Mouse (Mus musculus) cerebellum, adult 18-20 months (tissue): ENCODE data around the gene Rpa1.
A peak's percentile ranks its signal among the peaks of the same experiment; 100 is the strongest.
"Not testable (repeated sequence)": the region's sequence is repeated elsewhere in the genome, so short reads cannot be mapped to it uniquely, and the experiment has no call there.

Experiments
- DNase-seq, 2 experiments: peaks; one replicate each; pipeline ENCODE4 v3.0.0; 2021

The Rpa1 gene

GRCm38 (mm10) chr11:75319246-75319645 is 28.9 kb downstream of the Rpa1 start:
- no peak for DNase-seq

GRCm38 (mm10) chr11:75318351-75319221 is 29.5 kb downstream of the Rpa1 start:
- no peak for DNase-seq

GRCm38 (mm10) chr11:75313834-75314233 is 34.3 kb downstream of the Rpa1 start:
- no peak for DNase-seq

GRCm38 (mm10) chr11:75311751-75312150 is 36.4 kb downstream of the Rpa1 start:
- DNase-seq = no peak

GRCm38 (mm10) chr11:75310813-75311212 is 37.3 kb downstream of the Rpa1 start:
- no peak for DNase-seq

GRCm38 (mm10) chr11:75308650-75309049 is 39.5 kb downstream of the Rpa1 start:
- DNase-seq = no peak

GRCm38 (mm10) chr11:75304797-75305196 is 43.3 kb downstream of the Rpa1 start:
- no peak for DNase-seq

- no peak for DNase-seq
These were observed 47.2 kb downstream of the Rpa1 start for GRCm38 (mm10) chr11:75300954-75301353.

- DNase-seq = no peak
These were observed 48.3 kb downstream of the Rpa1 start for GRCm38 (mm10) chr11:75299786-75300185.

GRCm38 (mm10) chr11:75298491-75298890 is 49.6 kb downstream of the Rpa1 start:
- no peak for DNase-seq

GRCm38 (mm10) chr11:75297631-75298030 is 50.5 kb downstream of the Rpa1 start:
- no peak for DNase-seq

- DNase-seq = no peak
These were observed 51.6 kb downstream of the Rpa1 start for GRCm38 (mm10) chr11:75296406-75297005.

GRCm38 (mm10) chr11:75295534-75295933 is 52.6 kb downstream of the Rpa1 start:
- not testable (repeated sequence) for DNase-seq

- DNase-seq = no peak
These were observed 53.3 kb downstream of the Rpa1 start for GRCm38 (mm10) chr11:75294862-75295261.

GRCm38 (mm10) chr11:75293852-75294361 is 54.2 kb downstream of the Rpa1 start:
- no peak for DNase-seq

- no peak for DNase-seq
These were observed 55.8 kb downstream of the Rpa1 start for GRCm38 (mm10) chr11:75292281-75292680.

- DNase-seq = no peak
These were observed 56.5 kb downstream of the Rpa1 start for GRCm38 (mm10) chr11:75291389-75292215.

GRCm38 (mm10) chr11:75290566-75291271 is 57.4 kb downstream of the Rpa1 start:
- DNase-seq = peak; percentile 89 to 94

- no peak for DNase-seq
These were observed 59.0 kb downstream of the Rpa1 start for GRCm38 (mm10) chr11:75289120-75289519.

GRCm38 (mm10) chr11:75288517-75288916 is 59.6 kb downstream of the Rpa1 start:
- DNase-seq = no peak

GRCm38 (mm10) chr11:75287940-75288339 is 60.2 kb downstream of the Rpa1 start:
- DNase-seq = no peak

- DNase-seq = no peak
These were observed 61.3 kb downstream of the Rpa1 start for GRCm38 (mm10) chr11:75286868-75287267.
